8 mouse cellular contexts compared by ENCODE assay signal in genomic region chr7:133782717-133783435, GRCm38 (mm10). TPM values are rescaled to one million over a fixed set of nuclear protein-coding genes. Genes with fewer than 3 reads are reported as not detected.
DNase-seq lines count a peak whose midpoint lies in the region; ATAC-seq and TF ChIP-seq lines count a peak whose summit lies in the region.

TSS of gene Dhx32 (minus strand) at chr7:133782726.

- no peak for ATAC-seq in hindbrain, embryonic 15.5 days (ENCODE audit: low FRiP score, low read depth)

- no peak within 1 kb of the TSS for H3K9ac ChIP-seq in hindbrain, embryonic 15.5 days

- DNase-seq in WW6 (ENCODE audit: low read depth, low spot score) (peak; percentile 78), adipocyte (ENCODE audit: low spot score) (no peak)
- peak; percentile 75 to 79 for DNase-seq in cerebellum, postnatal 36 days
- peak; percentile 89 for DNase-seq in gastrocnemius, adult 2 months
- peak in 1 of 2 experiments; percentile 82 for DNase-seq in left cerebral cortex, postnatal 10 days (ENCODE audit: extremely low spot score in 1 of 2, low spot score in 2 of 2)
- DNase-seq in right cerebral cortex, postnatal 4 days = peak; percentile 83

- H3K27ac ChIP-seq in gastrocnemius, adult 2 months = peak within 1 kb of the TSS; percentile 78
- H3K27ac ChIP-seq in hindbrain, embryonic 15.5 days (replicated peaks) = no peak within 1 kb of the TSS

- 0 out of 2 replicates have a peak within 1 kb of the TSS, but pooled peaks have one; percentile 9 for H3K4me2 ChIP-seq in hindbrain, embryonic 15.5 days

- 24% methylated on average over 18 of the region's 18 CpGs for WGBS in hindbrain, embryonic 15.5 days

- no peaks in the 10 kb centered on the region for H3K36me3 ChIP-seq in hindbrain, embryonic 15.5 days
- no peaks in the 10 kb centered on the region for H3K36me3 ChIP-seq in megakaryocyte, embryonic 14.5 days (replicated peaks; ENCODE audit: low read length)

- no peaks in the 10 kb centered on the region for H3K9me3 ChIP-seq in hindbrain, embryonic 15.5 days
- peaks cover 9% of the 10 kb centered on the region for H3K9me3 ChIP-seq in megakaryocyte, embryonic 14.5 days

- no peaks in the 10 kb centered on the region for H3K27me3 ChIP-seq in hindbrain, embryonic 15.5 days
- peaks cover 12% of the 10 kb centered on the region for H3K27me3 ChIP-seq in megakaryocyte, embryonic 14.5 days (replicated peaks)

- intact Hi-C loops in gastrocnemius, adult 2 months (cut with DNase I) = loop anchor here (2.0 kb wide), 1 partner anchor 112 kb away; no protein-coding TSS in a partner anchor
- intact Hi-C loops in left cerebral cortex, postnatal 10 days (cut with DNase I) = no loop called here

- H3K4me1 ChIP-seq in hindbrain, embryonic 15.5 days (replicated peaks) = peaks cover 8% of the 10 kb centered on the region; the same call in 1 of the 2 replicates
- H3K4me1 ChIP-seq in megakaryocyte, embryonic 14.5 days = peaks cover 16% of the 10 kb centered on the region

- H3K4me3 ChIP-seq in gastrocnemius, adult 2 months = peak within 1 kb of the TSS; percentile 55
- no peak within 1 kb of the TSS for H3K4me3 ChIP-seq in hindbrain, embryonic 15.5 days
- H3K4me3 ChIP-seq in megakaryocyte, embryonic 14.5 days (replicated peaks) = peak within 1 kb of the TSS; percentile 12

- TF ChIP-seq CTCF in gastrocnemius, adult 2 months (IDR thresholded peaks at IDR 0.05) = peak; percentile 88

RNA-seq across cellular contexts. Expression of gene Dhx32, which starts in this region (rescaled TPM):
- 10 to 100 TPM; 33.7 to 50.1 TPM for total RNA-seq in gastrocnemius, adult 2 months (2021)
- 37.7 and 42.0 TPM in 2 replicates for polyA plus RNA-seq in hindbrain, embryonic 15.5 days (2015; fragmentation: Nextera tagmentation; extraction: Ambion mirVana)
- 10 to 100 TPM; 51.6 to 53.0 TPM for total RNA-seq in left cerebral cortex, postnatal 10 days (2021)
- 1.7 TPM in 2 replicates for polyA plus RNA-seq in megakaryocyte, embryonic 14.5 days (2012; ENCODE audit: insufficient read depth, low replicate concordance)

Comparison
In these comparisons a context has a peak if more than half of its experiments do, and no peak if none do; other contexts are left out.
1. RNA of gene Dhx32 (polyA plus RNA-seq): 37.7 to 42.0 TPM in hindbrain, embryonic 15.5 days; 1.7 TPM in megakaryocyte, embryonic 14.5 days; every median in the first group is over 10 times any median in the second.